Mouse (Mus musculus) ES-E14 (cell line): Measurements from ENCODE around the gene Armt1. TPM values are rescaled to one million over a fixed set of nuclear protein-coding genes. Genes with fewer than 3 reads are reported as not detected.

Source experiments
- DNase-seq: peaks from one replicate; pipeline ENCODE4 v3.0.0-alpha.2; 2013; ENCODE audit warnings: low read depth, low spot score
- H3K27ac ChIP-seq: 2 replicates; pipeline ENCODE4 v1.5.1; 2012; ENCODE audit warnings: low read depth, mild to moderate bottlenecking, low read length, moderate library complexity, mixed read lengths; ENCODE audit not compliant: poor library complexity, insufficient read depth, severe bottlenecking
- H3K36me3 ChIP-seq: 2 replicates; pipeline ENCODE4 v1.6.1; 2012; ENCODE audit warnings: mild to moderate bottlenecking, low read length, moderate library complexity, mixed read lengths; ENCODE audit not compliant: control insufficient read depth, poor library complexity, insufficient read depth, severe bottlenecking
- H3K4me1 ChIP-seq, 2 experiments: fragments of 150-350 bp in 1 of 2; sonication (generic) in 1 of 2; 2 replicates each; pipeline ENCODE4 v1.6.1; 2012; ENCODE audit warnings: low read length in 2 of 2, mild to moderate bottlenecking in 1 of 2, mixed read lengths in 1 of 2; ENCODE audit not compliant: control insufficient read depth in 2 of 2, insufficient read depth in 2 of 2, poor library complexity in 1 of 2
- H3K4me3 ChIP-seq, 2 experiments: fragments of 150-350 bp in 1 of 2; sonication (generic) in 1 of 2; 2 replicates each; pipeline ENCODE4 v1.5.1; 2012; ENCODE audit warnings: low read length in 2 of 2, low read depth in 1 of 2, mild to moderate bottlenecking in 1 of 2, mixed read lengths in 1 of 2; ENCODE audit not compliant: insufficient read depth in 1 of 2, poor library complexity in 1 of 2, severe bottlenecking in 1 of 2
- H3K9ac ChIP-seq: 2 replicates; pipeline ENCODE4 v1.6.1; 2012; ENCODE audit warnings: low read depth, mild to moderate bottlenecking, low read length, mixed read lengths; ENCODE audit not compliant: poor library complexity, insufficient read depth, severe bottlenecking
- H3K9me3 ChIP-seq: fragments of 150-350 bp; sonication (generic); 2 replicates; pipeline ENCODE4 v1.6.1; 2012; ENCODE audit warnings: low read depth, mild to moderate bottlenecking, low read length; ENCODE audit not compliant: control insufficient read depth, insufficient read depth
- CHD2 ChIP-seq: IDR thresholded peaks from 2 replicates; pipeline ENCODE4 v1.6.1; 2014; ENCODE audit warnings: mild to moderate bottlenecking, low read depth, low read length, inconsistent platforms
- HCFC1 ChIP-seq: IDR thresholded peaks from 2 replicates; pipeline ENCODE4 v1.6.1; 2012; ENCODE audit warnings: low read length, inconsistent platforms, borderline replicate concordance; ENCODE audit not compliant: insufficient read depth
- MAFK ChIP-seq: IDR thresholded peaks from 2 replicates; pipeline ENCODE4 v1.6.1; 2014; ENCODE audit warnings: mild to moderate bottlenecking, low read depth, low read length, inconsistent platforms; ENCODE audit not compliant: insufficient read depth
- ZC3H11A ChIP-seq: IDR thresholded peaks from 2 replicates; pipeline ENCODE4 v1.6.1; 2012; ENCODE audit warnings: low read depth, mild to moderate bottlenecking, inconsistent platforms, low read length, borderline replicate concordance
- ZNF384 ChIP-seq: IDR thresholded peaks from 2 replicates; pipeline ENCODE4 v1.6.1; 2012; ENCODE audit warnings: low read depth, low read length, inconsistent platforms
- in situ Hi-C, 2 experiments: fragments of 600-800 bp; cut with MboI; formaldehyde crosslinking; loops; one replicate each; pipeline ENCODE4 v1.15.1; 2025; ENCODE audit warnings: low sequenced_read_pairs in 2 of 2, inconsistent platforms in 1 of 2; ENCODE audit not compliant: unreplicated experiment in 2 of 2
- total RNA-seq: library from RNA; depleted of rRNA; stranded (reverse); fragments of 300-350 nt; gene quantifications from 2 replicates; pipeline ENCODE4 v1.2.3, GENCODE M21; 2012

Gene Armt1
- total RNA-seq, 1 experiment: 19.0 TPM

GRCm38 (mm10) chr10:4405511-4405910, 26.8 kb upstream of the Armt1 start:
- peaks cover 23% of the 10 kb centered on the region for H3K36me3 ChIP-seq
- TF ChIP-seq MAFK (no peak), ZC3H11A (no peak), CHD2 (no peak)
- H3K4me1 ChIP-seq: no peaks in the 10 kb centered on the region
- no peak overlapping the region for H3K27ac ChIP-seq
- no peak overlapping the region for H3K4me3 ChIP-seq
- no peaks in the 10 kb centered on the region for H3K9me3 ChIP-seq
- in situ Hi-C loops: loop anchor here in 1 of 2 experiments (25.0 kb wide), 1 partner anchor 757 kb away; no protein-coding TSS in a partner anchor
- H3K9ac ChIP-seq: no peak overlapping the region
- no peak for DNase-seq

- no peak overlapping the region for H3K9ac ChIP-seq
- peaks cover 27% of the 10 kb centered on the region for H3K36me3 ChIP-seq
- in situ Hi-C loops: loop anchor here in 1 of 2 experiments (25.0 kb wide), 1 partner anchor 755 kb away; no protein-coding TSS in a partner anchor
- DNase-seq: no peak
- TF ChIP-seq CHD2 (no peak), ZC3H11A (no peak), ZNF384 (no peak), HCFC1 (no peak), MAFK (no peak)
- H3K27ac ChIP-seq: no peak overlapping the region
- H3K4me3 ChIP-seq: no peak overlapping the region
- H3K9me3 ChIP-seq: no peaks in the 10 kb centered on the region
- H3K4me1 ChIP-seq: no peaks in the 10 kb centered on the region
Observed at GRCm38 (mm10) chr10:4407191-4407590, 25.1 kb upstream of the Armt1 start.

- Histone ChIP-seq H3K9me3 (no peaks in the 10 kb centered on the region), H3K36me3 (peaks cover 24% of the 10 kb centered on the region), H3K27ac (no peak overlapping the region), H3K4me1 (peaks cover 0 to 3% of the 10 kb centered on the region in 2 experiments; a peak in 1 of 4 replicates), H3K9ac (no peak overlapping the region), H3K4me3 (no peak overlapping the region)
- TF ChIP-seq HCFC1 (no peak), ZNF384 (no peak), ZC3H11A (no peak), CHD2 (no peak), MAFK (no peak)
- DNase-seq: no peak
- in situ Hi-C loops: no loop called here
Observed at GRCm38 (mm10) chr10:4425245-4425644, 7.0 kb upstream of the Armt1 start.

- no peak for DNase-seq
- TF ChIP-seq ZNF384 (no peak), MAFK (no peak), ZC3H11A (no peak), CHD2 (no peak), HCFC1 (no peak)
- no peaks in the 10 kb centered on the region for H3K9me3 ChIP-seq
- peak overlapping the region in 1 of 2 experiments; percentile 9; a peak in 1 of 4 replicates for H3K4me3 ChIP-seq
- H3K27ac ChIP-seq: no peak overlapping the region
- peak overlapping the region; percentile 60; the same call in 1 of the 2 replicates for H3K9ac ChIP-seq
- H3K36me3 ChIP-seq: peaks cover 13% of the 10 kb centered on the region
- peaks cover 9 to 16% of the 10 kb centered on the region in 2 experiments for H3K4me1 ChIP-seq
- in situ Hi-C loops: no loop called here
Observed at GRCm38 (mm10) chr10:4430399-4430798, 1.9 kb upstream of the Armt1 start.

- Histone ChIP-seq H3K36me3 (peaks cover 10% of the 10 kb centered on the region), H3K27ac (no peak overlapping the region), H3K9ac (peak overlapping the region; percentile 60; the same call in 1 of the 2 replicates), H3K9me3 (no peaks in the 10 kb centered on the region), H3K4me1 (peaks cover 9 to 16% of the 10 kb centered on the region in 2 experiments), H3K4me3 (peak overlapping the region in 1 of 2 experiments; percentile 9; a peak in 1 of 4 replicates)
- DNase-seq: no peak
- TF ChIP-seq MAFK (no peak), ZC3H11A (no peak), CHD2 (no peak), HCFC1 (no peak), ZNF384 (no peak)
- in situ Hi-C loops: no loop called here
Observed at GRCm38 (mm10) chr10:4430826-4431225, 1.4 kb upstream of the Armt1 start.
